Mouse (Mus musculus) ES-Bruce4 (cell line): ENCODE results near the gene Mfsd14a.

Source experiments
- CTCF ChIP-seq: IDR thresholded peaks from one replicate; pipeline ENCODE4 v1.8.1; 2011; ENCODE audit warnings: low read depth, low read length
- EP300 ChIP-seq: IDR thresholded peaks from 2 replicates; pipeline ENCODE4 v1.6.1; 2011; ENCODE audit warnings: low read depth, low read length; ENCODE audit not compliant: insufficient read depth
- POLR2A ChIP-seq: IDR thresholded peaks from one replicate; pipeline ENCODE4 v1.8.1; 2011; ENCODE audit warnings: low read length; ENCODE audit not compliant: insufficient read depth

GRCm38 (mm10) chr3:116646387-116646786 lies 16.1 kb downstream of the Mfsd14a start:
- TF ChIP-seq POLR2A (no peak), CTCF (no peak), EP300 (no peak)
